Mouse (Mus musculus) CD8-positive naive resting alpha-beta T cell, adult 2 months (primary cell): Measurements from ENCODE around the gene Tcta.
"Not testable (repeated sequence)": the region's sequence is repeated elsewhere in the genome, so short reads cannot be mapped to it uniquely, and the experiment has no call there.

Experiments
- DNase-seq, 2 experiments: peaks; one replicate each; pipeline ENCODE4 v3.0.0; 2022; ENCODE audit warnings: low read depth in 2 of 2, low spot score in 2 of 2

Tcta gene

DNA sequence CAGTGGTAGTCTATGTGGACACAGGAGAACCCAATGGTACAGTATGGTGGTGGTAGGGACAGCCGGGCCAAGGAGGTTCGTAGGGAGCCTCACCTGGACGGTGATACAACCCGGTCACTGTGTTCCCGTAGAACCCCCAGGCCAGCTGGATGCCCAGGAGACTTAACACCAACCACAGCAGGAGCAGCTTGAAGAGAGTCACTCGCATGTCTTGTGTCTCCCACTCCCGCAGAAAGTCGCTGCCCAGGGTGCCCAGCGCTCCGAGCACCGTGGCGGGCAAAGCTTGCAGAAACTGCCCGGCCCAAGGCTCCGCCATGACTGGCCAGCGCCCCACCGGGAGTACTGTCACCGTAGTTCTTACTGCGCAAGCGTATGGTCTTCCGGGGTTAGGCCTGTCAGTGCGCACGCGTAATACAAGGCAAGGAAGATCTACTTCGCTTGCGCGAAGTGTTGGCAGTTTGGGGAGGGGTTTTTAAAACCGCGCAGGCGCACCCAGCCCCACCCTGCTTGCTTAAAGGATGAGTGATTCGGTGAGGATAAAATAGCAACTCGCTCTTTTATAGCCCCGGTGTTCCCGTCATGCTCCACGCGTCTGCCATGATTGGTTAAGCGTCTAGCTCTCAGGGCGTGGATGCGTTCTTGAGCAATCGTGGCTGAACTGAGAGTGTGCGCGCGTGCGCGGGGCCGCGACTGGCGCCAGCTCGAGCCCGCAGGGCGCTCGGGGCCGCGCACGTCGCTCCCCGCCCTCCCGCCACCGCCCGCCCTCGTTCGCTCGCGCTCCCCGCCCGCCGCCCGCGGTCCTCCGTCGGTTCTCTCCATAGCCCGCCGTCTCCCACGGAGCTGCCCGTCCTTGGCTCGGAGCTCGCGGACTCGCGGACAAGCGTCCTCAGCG is at the start of gene Tcta, which contains the start of gene Rhoa:
Gene Tcta, minus strand, starts transcription at position 532 of the 892 bp plus-strand sequence.
Gene Rhoa, plus strand, starts transcription at position 501 of the 892 bp plus-strand sequence.
- peak; percentile 97 to 98 for DNase-seq

DNA sequence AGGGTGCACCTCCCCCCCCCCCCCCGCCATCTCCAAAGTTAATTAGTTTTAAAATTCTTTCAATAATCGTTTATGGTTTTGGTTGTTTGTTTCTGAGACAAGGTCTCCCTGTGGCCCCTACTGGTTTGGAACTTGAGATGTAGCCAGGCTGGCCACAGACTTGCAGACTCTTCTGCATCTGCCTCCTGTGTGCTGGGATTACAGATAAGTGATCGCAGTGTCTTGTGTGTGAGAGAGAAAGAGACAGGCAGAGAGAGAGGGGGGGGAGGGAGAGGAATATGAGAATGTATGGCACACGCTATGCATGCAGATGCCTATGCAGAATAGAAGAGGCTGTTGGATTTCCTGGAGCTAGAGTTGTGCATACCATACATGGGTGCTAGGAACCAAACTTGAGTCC is 43.8 kb upstream of the Tcta start:
- DNase-seq = no peak

DNA sequence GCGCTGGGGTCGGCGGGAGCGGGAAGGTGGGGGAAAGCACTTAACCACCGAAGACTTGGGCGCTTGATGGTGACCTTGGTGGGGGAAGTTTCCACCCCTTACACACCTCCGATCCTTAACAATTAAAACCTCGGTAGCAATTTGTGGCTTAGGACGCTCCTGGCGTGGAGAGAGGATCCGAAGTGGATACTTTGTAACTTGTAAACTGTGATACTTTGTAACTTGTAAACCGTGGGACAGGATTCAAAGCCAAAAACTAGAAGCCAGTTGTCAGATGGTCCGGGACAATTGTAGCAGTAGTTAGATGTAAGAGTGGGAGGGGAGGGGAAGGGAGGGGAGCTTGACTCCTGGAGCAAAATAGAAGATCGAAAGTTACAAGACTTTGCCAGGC is 42.3 kb upstream of the Tcta start:
- DNase-seq = no peak

DNA sequence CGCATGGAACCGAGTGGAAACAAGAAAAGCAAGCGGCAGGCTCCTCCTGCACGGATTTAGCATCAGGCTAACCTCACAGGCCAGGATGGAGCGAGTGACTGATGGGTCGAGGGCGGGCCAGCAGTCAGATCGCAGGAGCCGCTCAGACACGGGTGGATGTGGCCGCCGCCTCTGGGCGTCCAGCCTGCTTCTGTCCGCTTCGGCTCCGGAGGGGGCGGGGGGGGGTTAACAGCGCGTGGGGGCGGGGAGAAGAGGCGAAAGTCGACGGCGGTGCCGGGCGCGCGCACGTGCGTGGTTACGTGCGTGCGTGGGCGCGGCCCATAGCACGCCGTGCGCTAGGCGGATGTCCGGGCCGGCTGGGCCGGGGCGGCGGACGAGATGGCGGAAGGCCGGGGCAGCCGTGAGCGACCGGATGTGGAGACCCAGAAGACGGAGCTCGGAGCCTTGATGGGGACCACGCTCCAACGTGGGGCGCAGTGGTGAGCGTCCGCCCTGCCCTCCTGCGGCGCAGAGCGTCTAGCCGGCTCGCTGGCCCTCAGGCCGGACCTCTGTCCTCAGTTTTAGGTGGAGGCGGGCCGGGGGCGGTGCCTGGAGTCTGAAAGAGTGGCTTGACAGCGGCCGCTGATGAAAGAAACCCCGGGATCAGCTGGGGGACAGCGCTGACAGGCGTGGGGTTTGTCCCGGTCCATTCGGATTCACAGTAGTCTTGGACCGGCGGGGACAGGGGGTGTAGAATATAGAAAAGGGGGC is 41.8 kb upstream of the Tcta start, which contains the start of gene Usp4:
Gene Usp4, plus strand, starts transcription at position 314 of the 750 bp plus-strand sequence.
- DNase-seq = peak; percentile 60 to 61

DNA sequence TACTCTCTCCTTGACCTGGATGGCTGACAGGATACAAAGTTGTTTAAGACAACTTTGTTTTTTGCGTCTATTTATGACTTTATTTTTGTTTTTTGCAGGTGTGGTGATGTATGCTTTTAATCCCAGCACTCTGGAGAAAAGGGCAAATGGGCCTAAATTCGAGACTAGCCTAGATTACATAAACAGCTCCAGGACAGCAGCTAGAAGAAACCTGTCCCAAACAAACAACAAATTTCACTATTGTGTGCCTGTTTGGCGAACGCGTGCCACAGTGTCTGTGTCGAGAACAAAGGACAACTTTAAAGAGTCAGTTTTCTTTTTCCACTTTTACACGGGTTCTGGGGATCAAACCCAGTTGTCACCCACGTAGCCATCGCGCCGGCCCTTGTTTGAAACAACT is 41.1 kb upstream of the Tcta start:
- DNase-seq = no peak

DNA sequence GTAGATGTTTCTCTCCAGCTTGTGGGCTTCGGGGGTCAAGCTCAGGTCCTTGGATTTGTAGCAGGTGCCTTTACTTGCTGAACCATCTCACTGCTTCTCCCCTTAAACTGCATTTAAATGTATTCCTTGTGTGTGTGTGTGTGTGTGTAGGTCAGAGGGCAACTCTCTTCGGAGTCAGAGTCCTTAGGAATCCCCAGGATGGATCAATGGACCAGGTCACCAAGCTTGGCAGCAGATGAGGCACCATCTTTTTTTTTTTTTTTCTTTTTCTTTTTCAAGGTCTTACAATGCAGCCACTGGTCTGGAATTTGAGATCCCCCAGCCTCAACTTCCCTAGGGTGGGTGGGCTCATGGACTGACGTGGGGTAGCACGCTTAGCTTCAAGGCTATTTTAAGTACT is 38.5 kb upstream of the Tcta start:
- DNase-seq = no peak

DNA sequence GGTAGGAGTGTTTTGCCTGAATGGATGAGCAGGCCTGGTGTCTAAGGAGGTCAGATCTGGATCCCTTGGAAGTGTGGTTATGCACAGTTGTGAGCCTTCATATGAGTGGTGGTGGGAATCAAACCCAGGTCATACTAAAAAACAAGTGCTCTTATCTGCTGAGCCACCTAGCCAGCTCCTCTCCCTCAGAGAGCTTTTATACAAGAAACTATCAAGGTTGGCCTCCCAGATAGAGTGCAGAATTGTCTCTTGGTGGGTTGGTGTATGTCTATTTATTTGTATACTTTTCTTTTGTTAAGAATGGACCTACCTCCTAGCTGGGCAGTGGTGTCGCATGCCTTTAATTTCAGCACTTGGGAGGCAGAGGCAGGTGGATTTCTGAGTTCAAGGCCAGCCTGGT is 37.9 kb upstream of the Tcta start:
- no peak for DNase-seq

DNA sequence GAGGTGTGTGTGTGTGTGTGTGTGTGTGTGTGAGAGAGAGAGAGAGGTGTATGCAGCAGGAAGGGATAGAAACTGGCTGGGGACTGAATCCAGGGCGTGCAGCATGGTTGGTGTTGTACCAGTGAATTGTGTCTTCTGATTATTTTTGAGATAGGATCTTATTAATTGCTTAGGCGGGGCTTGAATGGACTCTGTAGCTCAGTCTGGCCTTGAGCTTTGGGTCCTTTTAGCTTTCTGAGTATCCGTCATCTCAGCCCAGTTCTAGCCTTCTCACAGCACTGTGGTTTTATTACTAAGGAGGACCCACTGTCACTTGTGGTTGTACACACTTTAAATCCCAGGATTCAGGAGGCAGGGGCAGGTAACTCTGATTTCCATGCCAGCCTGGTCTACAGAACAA is 37.4 kb upstream of the Tcta start:
- DNase-seq = no peak

DNA sequence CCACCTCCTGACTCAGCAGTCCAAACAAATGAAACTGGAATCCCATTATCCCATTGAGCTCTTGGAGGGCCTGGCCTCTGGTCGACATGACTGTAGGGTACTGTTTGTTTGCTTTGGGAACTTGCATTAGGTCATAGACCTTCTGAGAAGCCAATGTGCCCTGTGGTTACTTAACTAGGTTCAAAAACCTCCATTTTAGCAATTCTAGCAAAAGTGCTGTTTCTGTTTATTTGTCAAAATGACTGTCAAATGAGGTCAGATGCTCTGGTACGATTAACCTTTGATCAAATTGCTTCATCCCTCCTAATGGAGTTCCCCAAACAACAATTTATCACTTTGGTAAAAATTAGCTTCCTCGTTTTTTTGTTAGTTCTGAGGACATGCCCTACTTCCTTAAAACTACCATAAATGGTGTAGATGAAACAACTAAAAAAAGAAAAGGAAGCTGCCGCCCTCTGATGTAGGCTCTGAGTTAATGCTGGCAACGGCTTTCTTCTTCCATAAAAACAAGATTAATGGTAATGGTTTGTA is 36.4 kb upstream of the Tcta start:
- peak in 1 of 2 experiments; percentile 23 for DNase-seq

DNA sequence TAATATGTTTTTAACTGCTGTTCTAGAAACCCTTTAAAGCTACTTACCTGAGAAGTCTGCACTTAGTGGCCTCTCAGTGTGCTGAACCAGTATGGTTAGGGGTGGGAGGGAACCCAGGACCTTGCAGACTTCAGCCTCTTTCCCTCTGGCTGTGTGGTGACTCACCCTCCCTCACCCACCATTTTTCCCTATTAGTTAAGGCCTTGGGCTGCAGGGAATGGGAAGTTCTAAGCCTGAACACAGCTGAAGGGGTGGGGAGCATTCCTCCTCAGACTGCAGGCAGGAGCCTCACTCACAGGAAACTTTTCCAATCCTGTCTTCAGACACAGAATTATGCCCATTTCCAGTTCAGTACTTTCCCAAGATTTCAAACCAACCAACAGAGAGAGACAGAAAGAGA is 35.8 kb upstream of the Tcta start:
- DNase-seq = no peak

DNA sequence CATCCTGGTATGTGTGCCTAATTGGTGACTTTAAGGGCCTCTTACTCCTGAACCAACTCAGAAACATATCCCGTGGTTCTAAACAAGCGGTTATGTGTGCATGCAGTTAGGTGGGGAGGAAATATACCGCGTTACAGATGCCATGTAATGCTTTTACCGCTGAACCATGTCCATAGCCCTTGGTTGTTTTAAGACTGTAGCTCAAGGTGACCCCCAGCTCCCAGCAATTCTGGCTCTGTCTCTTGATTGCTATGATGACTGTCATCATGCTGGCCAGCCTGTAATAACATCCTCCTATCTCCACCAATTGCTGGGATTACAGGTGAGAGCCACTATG is 35.1 kb upstream of the Tcta start:
- DNase-seq = no peak

DNA sequence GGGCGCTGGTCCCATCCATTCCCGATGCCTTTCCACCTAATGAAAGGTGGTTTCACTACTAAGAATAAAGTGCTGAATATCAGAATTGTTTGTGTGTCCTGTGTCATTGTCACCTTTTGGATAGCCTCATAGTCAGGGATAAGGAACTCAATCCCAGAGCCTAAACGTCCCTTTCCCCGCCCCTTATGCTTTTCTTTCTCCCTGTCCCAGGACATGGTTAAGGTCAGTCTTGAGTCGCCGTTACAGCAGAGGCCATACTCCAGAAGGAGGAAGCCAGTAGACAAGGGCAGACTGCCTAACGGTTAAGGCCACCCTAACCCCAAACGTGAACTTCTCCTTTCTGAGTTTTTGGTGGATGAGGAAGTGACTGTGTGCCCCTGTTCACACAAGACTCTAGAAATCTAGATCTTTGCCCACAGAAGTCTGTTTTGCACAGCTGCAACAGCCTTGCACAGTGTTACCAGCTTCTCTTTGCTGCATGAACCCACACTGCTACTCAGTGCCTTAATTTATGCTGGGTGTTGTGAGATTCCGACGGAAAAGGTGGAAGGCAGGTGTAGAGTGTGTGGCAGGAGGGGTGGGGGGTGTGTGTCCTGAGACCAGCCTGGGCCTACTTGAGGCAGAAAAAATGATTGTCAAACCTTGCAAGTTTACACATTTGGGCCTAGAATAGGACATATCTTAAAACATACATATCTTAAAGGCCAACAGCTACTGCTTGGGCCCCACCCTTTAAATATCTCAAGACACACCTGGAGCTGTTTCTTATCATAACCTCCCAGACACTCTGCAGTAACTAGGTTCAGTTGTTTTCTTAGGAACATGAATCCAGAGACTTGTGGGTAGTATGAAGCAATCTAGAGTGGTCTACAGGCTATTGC is 34.5 kb upstream of the Tcta start:
- DNase-seq = no peak

DNA sequence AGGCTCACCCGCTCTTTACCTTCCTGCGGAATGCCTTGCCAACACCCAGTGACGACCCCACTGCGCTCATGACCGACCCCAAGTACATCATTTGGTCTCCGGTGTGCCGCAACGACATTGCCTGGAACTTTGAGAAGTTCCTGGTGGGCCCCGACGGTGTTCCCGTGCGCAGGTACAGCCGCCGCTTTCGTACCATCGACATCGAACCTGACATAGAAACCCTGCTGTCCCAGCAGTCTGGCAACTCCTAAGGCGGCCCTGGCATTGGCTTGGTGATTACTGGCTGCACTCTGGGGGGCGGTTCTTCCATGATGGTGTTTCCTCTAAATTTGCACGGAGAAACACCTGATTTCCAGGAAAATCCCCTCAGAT is 33.9 kb upstream of the Tcta start:
- no peak for DNase-seq

DNA sequence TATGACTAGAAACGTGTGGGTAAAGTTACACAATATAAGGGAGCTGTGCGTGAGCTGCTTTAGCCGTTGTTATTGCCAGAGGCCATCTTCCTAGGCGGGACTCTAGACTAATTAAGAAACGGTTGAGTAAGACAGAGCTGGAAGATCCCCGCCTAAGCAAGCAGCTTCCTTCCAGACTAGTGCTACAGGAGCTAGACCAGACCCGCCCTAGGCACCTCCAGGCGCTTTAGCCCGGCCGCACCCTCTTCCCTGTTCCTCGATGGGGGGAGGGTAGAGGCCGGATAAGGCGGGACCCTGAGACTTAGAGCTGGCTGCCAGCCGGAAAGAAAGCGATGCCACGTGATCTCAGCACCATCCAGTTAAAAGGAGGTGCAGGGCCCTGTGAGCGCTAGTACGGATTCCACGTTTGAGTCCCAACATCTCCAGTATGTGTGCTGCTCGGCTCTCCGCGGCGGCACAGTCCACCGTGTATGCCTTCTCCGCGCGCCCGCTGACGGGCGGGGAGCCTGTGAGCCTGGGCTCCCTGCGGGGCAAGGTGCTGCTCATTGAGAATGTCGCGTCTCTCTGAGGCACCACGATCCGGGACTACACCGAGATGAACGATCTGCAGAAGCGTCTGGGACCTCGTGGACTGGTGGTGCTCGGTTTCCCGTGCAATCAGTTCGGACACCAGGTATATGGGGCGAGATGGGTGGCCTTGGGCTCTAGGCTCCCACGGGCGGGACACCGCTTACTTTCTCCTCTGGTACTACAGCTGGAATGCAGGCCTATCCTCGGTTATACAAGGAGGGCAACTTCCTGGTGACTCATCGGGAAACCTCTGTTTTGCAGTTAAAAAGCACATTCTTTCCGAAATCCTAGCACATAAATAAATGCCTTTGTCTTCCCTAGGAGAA is 33.2 kb upstream of the Tcta start, which contains the start of gene Gpx1:
Gene Gpx1, plus strand, starts transcription at position 18 of the 896 bp plus-strand sequence.
- peak; percentile 85 to 88 for DNase-seq

DNA sequence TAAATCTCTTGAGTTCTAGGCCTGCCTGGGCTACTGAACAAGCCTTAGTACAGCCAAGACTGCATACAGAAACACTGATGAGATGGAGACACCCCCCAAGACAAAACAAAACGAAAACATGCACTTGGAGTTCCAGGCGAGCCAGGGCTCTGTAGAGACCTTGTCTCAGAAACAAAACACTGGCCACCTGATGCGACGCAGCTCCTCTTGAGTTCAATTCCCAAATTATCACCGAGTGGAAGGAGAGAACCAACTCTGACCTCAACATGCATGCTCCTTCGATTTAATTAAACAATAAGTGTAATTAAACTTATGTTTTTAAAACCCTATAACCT is 32.6 kb upstream of the Tcta start:
- no peak for DNase-seq

DNA sequence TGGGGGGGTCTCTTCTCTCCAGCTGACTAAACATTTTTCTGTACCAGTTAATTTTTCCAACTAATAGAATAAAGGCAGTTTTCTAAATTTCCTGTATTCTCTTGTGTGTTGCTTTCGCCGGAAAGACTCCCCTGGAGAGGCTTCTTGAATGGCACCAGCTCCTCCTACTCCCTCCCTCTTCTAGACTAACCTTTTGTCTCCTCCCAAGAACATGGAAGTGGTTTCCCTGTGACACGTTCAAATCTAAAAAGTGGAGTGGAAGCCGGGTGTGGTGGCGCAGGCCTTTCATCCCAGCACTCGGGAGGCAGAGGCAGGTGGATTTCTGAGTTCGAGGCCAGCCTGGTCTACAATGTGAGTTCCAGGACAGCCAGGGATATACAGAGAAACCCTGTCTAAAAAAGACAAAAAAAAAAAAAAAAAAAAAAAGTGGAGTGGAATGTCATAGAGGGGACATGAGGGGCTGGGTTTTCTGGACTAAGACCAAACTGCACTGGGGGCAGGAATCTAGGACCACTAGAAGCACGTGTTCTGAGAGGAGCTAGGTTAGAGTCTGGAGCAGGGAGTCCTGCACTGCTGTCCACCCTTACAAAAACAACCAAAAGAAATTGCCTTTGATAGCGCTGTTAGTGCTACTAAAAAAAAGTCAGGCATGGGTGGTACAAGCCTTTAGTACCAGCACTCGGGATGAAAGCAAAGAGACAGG is 32.0 kb upstream of the Tcta start:
- no peak for DNase-seq

DNA sequence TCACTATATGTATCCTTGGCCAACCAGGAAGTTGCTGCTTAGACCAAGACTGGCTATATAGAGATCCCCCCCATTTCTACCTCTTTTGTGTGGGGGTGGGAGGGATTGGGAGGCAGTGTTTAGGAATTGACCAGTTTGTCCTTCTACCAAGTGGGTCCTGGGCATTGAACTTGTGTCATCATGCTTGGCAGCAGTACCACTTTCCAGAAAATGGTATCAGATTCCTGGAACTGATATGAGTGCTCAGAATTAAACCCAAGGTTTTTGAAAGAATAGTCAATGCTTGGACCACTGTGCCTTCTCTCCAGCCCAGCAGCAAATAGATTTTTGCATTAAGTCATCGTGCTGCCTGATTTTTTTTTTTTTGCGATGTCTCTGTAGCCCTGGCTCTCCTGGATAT is 19.9 kb upstream of the Tcta start:
- DNase-seq = no peak

DNA sequence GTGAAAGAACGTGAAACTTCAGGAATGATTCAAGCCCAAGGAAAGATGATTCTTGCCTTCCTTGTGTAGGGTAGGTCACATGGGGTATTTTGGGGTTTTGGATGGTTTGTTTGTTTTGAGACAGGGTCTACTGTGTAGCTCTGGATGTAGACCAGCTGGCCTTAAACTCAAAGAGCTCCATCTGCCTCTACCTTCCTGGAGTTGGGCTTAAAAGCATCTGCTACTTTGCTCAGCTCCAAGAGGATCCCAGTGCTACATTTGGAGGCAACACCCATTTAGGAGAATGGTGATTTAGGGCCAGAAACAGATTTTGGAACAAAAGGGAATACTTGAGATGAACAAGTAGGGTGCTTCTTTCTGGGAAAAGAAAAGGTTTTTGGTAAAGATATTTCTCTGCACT is 18.8 kb upstream of the Tcta start:
- no peak for DNase-seq

DNA sequence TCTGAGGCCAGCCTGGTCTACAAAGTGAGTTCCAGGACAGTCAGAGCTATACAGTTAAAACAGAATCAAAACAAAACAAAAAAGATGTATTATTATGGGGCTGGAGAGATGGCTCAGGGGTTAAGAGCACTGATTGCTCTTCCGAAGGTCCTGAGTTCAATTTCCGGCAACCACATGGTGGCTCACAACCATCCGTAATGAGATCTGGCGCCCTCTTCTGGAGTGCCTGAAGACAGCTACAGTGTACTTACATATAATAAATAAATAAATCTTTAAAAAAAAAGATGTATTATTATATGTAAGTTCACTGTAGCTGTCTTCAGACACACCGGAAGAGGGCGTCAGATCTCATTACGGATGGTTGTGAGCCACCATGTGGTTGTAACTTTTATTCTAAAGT is 16.1 kb upstream of the Tcta start:
- DNase-seq = not testable (repeated sequence)

DNA sequence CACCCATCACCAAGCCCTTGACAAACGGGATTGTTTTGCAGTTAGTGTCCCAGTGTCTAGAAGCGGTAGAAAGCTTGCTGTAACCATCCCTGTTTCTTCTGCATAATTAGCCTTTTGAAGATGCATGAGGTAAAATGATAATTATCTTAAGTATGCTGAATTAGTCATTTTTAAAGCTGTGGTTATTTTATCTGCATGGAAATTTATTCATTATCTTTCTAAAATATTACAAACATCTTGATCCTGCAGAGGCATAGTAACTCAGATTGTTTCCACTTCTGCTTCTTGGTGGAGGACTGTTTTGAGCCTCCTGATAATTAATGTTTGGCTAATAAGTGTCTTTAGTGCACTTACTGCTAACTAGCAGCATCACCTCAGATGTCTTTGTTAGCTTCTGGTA is 12.5 kb upstream of the Tcta start:
- DNase-seq = no peak
